Mouse (Mus musculus) Muller cell, postnatal 12 days (primary cell): ENCODE measurements at regions not wholly inside any gene's neighbourhood (a gene's known extent, or its start where the extent isn't known, plus 50 kb on each side); places are given as distances from the start of the nearest gene placed in this dataset.
"Not testable (repeated sequence)": the region's sequence is repeated elsewhere in the genome, so short reads cannot be mapped to it uniquely, and the experiment has no call there.

ENCODE experiments used
- DNase-seq: peaks from one replicate; pipeline ENCODE4 v3.0.0-alpha.2; 2015; ENCODE audit errors: inconsistent ontology term

DNA sequence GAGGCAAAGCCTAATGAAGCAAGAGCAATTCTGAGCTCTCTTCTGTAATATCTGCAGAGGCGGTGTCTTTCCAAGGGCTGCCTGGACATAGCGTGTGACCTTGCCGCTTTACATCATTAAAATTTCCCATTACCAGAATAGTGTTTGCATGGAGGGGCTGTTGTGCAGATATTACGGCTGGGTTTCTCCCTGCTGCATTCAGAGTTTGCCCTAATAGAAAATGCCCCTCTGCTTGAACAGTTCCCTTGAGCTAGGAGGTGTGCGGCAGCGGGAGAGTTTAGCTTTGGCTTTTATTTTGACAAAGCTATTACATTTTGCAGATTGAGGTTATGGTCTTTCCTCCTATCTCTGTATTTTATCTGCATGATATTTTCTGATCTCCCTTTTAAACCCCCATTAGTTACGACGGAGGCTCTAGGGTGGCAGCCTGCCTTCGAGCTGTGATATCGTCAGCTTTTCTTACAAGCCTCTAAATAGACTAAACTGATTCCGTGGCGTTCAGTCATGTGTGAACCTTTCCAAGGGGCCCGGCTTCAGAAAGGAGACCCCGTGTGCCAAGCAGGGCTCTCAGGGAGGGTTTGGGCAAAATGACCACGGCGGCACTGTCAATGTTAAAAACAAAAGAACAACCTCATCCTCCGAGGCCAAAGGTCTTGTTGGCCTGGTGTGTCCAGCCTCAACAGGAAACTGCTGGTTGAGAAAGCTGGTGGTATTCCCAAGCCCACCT lies 182.2 kb upstream of the Pmfbp1 start:
- peak; percentile 9 for DNase-seq

DNA sequence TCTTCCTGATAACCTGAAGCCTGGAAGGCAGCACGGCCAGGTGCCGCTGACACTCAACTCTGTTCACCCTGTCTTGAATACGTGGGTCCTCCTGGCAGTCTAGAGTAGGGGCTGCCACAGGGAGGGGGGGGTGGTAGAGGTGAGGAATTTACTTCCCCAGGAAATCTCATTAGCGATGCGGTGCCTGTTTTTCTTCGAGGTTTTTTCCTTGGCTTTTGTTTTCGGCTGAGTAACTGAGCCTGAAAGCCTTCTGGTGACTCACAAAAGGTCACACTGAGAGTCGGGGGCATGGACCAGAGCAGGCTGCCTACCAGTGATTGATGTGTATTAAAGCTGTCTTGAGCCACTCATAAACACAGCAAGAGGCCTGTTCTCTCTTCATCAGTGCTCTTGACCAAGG lies 181.1 kb upstream of the Pmfbp1 start:
- peak; percentile 30 for DNase-seq

DNA sequence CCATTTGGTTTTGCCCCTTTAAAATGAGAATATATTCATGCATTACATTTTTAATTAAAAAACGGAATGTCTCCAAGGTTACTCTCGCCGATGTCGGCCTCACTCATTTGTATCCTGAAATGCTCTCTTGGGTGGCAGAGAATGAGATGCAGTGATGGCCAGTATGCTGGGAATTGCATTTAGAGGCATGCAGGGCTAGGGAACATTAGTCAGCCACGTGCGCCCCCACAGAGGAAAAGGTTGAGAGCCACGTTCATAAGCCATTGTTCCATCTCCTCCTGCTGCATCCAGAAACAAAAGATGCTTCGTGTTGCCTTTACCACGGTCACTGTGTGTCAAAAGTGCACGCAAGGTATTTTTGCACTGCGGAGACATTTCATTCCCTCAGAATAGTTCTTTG lies 172.9 kb upstream of the Pmfbp1 start:
- no peak for DNase-seq

DNA sequence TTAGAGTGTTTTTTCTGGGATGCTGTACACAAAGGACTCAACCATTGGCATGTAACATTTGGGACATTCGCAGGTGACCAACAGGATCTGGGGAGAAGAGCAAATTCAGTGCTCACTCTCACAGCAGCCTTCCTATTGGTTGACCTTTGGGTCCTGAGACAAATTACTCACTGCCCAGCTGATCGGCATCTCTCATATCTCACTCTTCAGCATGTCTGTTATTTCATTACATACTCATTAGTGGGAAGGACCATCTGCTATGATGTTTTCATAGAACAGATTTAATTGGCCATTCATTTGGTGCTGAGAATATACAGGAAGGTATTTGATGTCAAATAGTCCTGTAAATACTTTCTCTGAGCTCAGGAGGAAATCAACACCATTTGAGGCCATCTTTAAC lies 170.5 kb upstream of the Pmfbp1 start:
- no peak for DNase-seq

DNA sequence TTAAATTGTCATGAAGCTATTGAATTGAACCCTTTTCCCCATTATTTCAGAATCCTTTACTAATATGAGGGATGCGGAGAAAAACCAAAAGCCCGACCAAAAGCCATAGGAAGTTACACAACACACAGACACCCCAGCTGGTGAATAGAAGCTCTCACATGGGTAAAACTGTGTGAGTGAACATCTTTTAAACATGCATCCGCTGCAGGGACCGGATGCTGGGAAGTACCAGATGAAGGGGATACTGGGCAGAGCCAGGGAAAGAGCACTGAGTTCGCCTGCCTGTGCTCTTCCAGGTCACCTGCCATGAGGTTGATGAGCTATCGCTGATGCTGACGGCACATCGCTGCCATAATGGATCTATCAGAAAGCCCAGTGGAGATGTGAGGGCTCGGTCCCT lies 169.6 kb upstream of the Pmfbp1 start:
- no peak for DNase-seq

DNA sequence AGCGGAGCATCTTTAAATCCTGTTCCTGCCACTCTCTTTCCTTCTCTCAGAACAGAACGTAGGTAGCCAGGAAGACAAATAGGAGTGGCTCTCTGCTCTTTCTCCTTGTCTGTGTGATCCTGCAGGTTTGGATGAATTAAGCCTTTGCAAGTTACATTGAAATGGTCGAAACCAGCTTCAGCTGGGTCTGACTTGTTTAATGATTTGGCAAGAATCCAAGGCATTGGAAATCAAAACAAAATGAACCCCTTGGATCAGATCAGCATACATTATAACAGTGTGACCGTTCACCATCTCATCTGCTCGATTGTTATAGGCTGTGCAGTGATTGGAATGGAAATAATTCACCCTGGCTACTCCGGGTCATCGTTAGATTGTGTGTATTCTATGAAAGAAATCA lies 157.6 kb upstream of the Pmfbp1 start:
- DNase-seq, result no peak

DNA sequence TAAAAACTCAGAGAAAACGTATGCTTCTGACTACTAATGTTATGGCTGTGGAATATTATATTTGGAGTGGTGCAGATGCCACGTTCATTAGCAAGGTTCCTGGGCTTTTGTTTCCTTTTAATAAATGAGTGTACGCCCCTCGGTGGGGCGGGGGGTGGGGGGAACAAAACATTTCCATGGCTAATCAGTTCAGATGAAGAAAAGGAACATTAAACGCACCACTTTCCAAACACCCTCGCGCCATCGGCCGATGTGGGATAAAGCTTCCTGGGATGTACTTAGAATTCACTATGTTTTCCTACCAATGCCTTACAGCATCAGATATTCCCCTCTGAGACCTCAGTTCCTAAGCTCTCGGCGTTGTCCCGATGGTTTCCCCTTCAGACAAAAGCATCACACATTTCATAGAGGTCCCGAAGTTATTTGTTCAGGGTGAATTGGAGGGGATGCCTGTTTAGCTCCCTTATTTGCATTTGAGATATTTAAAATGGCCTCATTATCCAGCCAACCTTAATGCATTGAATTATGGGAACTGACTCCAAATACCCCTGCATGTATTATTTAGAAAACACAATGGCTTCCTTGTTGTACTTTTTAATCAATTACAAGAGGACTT lies 155.5 kb upstream of the Pmfbp1 start:
- no peak for DNase-seq

DNA sequence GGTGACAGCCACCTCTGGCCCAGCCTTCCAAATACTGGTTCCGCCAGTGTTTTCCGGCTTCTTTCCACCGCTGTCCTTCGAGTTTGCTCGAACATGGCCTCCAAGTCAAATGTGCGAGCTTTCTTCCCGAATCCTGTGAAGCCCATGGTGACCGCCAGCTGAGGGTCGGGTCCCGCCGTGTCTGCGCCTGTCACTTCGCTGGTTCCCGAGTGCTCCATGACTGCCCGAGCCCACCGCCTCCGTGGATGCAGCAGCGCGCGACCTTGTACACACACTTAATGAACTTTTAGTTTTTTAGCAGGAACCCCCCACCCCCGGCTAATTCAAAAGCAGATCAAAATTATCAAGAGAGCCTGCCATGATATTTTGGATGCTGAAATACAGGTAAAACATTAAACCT lies 153.2 kb upstream of the Pmfbp1 start:
- DNase-seq, result not testable (repeated sequence)

DNA sequence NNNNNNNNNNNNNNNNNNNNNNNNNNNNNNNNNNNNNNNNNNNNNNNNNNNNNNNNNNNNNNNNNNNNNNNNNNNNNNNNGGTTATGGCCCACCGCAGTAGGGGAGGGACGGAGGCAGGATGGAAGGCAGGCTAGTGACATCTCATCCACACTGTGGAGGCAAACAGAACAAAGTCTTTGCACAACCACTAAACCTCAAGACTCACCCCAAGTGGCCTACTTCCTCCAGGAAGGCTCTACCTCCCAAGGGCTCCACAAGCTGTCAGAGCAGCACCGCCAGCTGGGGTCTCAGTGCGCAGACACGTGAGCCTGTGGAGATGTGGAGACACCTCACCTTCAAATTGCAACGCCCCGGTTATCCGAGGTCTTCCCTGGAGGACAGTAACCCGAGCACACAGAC lies 138.7 kb upstream of the Pmfbp1 start:
- no peak for DNase-seq

DNA sequence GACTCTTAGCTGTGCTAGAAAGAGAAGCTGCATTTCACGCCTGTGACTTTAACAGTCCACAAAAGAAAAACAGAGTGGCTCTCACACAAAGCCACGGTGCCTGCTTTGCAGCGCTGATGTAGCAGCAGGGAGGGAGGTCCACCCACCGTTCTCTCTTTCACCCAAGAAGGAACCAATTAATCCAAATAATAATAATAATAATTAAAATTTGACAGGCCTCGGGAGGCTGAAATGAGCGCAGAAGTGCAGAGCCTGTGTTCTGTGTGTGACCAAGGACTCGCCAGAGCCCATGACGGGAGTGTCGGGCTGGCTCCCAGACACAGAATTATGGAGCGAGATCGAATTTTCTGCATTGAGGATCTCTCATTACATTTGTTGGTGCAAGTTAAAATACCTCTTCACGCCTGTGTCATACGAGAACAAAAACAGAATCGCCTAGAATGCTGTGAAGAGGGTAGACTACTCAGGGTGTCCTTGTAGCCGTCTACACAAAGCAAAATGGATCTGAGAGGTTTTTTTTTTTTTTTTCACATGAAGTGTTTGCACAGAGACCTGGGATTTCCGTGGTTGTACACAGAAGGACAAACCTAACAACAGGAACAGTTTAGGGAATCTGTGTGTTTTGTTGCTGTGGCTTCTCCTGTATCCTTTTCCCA lies 134.3 kb upstream of the Pmfbp1 start:
- DNase-seq, result peak; percentile 25

DNA sequence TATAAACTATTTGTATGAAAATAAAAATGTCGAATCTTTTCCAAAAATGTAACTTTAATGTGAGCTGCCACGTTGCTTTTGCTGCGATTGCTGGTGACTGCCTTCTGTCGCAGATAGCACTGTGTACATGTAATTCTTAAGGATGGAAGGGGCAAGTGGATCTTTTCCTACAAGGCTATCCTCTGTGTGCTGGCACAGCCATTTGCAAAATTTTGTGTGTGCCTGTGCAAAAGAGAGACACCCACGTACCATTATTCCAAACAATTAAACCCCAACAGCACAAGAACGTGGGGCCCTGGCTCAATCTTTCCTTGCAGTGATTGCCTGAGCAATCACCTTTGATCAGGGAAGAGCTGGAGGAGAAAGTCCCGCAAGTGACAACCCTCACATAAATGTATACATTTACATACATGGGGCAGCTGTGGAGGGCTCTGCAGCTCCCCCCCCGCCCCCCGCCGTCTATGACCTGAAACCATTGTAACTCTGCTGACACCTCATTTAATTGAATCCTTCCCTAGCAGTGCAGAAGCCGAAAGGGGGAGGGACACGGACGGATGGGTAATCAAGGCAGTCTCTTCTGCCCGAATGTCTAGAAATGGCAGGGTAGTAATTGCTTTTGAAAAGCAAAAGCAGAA lies 133.6 kb upstream of the Pmfbp1 start:
- peak; percentile 22 for DNase-seq

DNA sequence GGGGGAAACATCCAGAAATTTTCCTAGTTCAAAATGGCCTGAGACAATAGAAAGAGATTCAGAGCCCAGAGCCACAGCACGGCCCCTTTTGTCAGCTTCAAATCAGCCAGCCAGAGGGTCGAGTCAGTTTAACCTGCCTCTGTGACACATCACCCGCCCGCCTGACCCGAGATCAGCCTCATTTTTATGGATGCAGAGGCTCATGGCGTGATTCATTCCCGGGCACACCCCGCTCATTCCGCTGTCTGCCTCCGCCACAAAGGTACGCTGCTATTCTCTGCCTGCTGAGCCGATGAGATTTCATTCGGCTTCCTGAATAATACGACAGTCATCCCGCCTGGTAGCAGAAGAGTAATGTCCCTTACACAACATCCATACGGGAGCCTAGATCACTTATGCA lies 132.9 kb upstream of the Pmfbp1 start:
- DNase-seq, result peak; percentile 78

DNA sequence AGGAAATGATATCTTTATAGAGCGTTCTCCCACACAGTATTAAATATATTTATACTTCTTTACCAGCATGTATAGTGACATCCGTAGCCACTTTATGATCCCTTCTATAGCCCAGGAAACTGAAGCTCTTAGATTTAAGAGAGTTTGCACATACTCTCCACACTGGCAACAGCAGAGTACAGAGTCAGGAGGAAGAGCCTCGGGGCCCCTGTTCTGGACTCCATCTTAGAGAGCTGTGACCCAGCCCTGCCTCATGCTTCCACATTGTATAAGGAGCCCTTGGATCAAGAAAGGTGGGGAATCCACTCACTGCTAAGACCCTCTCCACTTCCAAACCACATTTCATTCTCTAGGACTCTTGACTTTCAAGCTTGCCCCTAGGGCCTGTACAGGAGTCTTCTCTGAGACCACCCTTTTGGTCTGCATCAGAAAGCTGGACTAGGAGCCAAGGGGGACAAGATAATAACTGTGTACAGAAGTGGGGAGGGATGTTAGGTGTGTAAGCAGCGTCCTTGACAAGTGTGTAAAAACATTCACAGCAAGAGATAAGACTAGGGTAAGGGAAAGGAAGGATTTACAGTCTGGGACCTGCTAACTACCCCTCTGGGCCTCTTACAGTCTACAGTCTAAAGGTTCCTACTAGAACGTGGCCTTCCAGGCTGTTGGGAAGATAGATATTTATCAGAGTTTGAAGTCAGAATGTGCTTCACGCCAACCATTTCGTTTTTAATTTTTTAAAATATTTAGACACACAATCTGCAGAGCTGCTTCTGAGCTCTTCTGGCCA lies 132.1 kb upstream of the Pmfbp1 start:
- no peak for DNase-seq

DNA sequence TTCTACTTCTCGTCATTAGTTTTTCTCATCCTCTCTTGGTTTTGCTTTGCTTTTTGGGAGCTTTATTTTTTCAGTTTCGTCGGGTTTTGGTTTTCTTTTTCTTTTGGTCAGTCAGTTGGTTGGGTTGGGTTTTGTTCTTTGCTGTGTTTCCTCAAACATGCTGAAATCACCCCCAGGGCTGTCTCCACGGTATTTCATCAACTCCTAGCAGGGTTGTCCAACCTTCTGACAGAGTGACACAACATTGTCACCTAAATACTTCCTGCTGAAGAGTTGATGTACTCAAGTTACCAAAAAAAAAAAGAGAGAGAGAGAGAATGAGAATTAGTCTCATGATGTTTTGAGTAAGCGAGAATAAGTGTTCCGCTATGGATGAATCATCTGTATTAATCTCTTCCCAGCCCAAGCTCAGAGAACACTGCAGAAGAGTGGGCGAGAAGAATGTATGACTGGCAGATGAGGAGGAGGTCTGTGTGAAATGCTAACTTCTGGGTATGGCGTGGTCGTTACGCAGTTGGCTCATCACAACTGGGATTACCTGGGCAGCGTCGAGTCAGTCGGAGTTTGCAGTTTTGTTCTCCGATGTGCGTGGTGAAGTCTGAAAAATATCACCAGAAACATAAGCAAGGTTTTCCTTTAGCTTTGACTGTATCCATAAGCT lies 130.5 kb upstream of the Pmfbp1 start:
- no peak for DNase-seq

DNA sequence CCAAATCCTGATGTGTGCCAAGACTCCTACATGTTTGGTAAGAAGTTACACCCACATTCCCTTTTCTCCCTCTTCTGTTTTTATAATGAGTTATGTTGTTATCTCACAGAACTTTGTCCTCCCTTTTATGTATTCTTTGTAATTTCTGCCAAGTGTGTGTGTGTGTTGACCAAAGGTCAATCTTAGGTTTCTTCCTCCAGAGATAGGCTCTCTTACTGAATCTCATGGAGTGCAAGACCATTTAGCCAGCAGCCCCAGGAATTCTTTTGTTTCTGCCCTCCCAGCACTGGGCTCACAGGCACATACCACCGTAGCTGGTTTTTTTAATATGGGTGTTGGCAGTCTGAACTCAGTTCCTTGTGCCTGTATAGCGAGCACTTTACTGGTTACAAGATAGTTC lies 119.8 kb upstream of the Pmfbp1 start:
- DNase-seq, result no peak

DNA sequence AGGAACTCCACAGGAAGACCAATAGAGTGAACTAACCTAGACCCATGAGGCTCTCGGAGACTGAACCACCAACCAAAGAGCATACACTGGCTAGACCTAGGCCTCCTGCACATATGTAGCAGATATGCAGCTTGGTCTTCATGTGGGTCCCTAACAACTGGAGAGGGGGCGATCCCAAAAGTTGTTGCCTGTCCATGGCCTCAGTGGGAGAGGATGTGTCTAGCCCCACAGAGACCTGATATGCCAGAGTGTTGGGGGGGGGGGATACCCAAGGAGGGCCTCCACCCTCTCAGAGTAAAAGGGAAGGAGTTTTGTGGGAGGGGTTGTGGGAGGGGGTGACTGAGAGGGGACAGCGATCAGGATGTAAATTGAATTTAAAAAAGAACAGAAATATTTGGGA lies 108.9 kb upstream of the Pmfbp1 start:
- DNase-seq, result no peak

DNA sequence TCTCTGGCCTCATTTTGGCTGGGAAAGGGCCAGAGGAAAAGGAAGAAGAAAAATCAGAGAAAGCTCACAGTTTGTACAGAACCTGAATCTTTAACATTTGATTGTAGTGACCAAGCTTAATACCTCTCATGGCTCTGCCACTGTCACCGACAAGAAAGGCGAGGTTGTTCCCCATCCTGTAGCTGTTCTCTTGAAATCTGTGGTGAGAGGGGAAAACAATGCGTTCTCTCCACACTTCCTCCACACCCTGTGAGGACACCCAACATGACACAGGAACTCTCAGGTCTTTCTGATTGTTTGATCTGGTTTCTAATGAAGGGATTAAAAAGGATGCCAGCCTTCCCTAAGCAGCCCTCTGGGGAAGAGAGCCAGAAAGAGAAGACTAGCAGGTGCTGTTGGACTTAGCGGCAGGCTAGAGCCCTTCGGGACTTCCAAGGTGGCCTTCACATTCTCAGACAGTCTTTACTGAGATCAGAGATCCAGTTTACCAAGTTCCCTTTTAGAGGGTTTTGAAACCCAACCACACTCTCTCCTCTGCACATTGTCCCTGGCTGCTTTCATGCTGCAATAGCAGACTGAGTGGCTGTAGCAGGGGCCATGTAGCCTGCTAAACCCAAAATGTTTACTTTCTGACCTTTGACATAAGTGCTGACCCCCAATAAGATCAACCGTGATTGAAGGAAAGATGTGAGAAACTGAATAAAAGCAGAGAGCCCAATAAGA lies 98.5 kb upstream of the Pmfbp1 start:
- DNase-seq, result no peak

DNA sequence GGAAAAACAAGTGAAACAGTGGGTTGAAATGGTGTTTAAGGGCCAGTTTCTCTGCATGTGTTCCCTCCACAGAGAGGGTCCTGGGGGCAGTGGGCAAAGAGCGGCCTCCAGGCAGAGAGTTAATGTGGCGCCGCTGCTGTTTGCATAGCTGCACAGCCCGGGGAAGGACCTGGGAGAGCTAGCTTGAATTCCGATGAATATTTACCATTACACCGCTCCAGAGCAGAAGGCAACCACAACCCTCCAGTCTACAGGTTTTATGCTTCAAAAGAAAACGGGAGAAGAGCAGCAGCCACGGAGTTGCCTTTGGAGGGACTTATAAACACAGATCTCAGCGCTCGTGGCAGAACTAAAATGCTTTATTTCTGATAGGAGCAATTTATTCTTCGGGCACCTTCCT lies 94.2 kb upstream of the Pmfbp1 start:
- DNase-seq, result no peak

DNA sequence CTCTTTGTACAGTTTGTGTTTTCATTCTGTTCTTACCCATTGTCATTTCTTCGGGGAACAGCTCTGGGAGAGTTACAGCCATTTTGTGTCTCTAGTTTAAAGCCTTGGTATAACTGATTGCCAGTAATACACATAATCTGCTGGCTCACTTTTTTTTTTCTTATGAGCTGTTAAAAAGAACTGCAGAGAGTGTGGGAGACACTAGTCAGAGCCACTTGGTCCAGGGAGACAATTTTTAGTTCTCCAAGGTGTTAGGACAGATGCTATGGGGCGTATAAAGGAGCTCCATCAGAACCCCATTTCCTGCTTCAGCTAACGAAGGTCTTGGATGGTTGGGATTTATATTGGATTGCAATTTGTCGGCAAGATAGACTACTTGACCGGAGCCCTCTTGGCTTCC lies 93.6 kb upstream of the Pmfbp1 start:
- no peak for DNase-seq

DNA sequence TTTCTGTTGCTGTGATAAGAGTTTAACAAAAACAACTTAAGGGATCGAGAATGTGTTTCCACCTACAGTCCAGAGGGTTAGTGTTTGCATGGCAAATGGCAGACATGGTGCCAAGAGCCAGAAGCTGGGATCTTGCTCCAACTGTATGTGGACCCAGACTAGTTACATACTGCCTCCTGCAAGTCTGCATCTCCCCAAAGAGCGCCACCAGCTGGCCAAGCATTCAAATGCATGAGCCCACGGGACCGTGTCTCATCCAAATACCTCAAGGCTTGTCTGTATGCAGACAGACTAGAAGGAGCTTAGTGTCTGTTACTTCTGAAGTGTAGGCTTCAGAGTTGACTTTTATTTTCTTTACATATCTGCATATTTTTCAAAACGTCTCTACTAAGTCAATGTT lies 85.9 kb upstream of the Pmfbp1 start:
- DNase-seq, result no peak

DNA sequence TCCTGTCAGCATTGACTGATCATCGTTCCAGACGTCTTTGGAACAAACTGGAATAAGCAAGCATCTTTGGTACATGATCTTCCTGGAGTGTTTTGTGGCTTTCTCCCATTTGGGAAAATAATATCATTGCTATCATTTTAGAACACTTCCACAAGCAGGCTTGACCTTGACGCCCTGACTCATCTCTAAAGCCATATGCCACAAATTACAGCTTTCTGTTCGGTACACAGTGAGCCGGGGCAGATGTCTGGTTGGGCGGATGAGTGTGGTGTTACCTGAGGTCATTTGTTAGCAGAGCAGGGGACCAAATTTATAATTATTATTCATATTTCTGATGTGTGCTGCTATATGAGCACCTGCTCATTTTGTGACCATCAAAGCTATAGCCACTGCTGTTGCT lies 83.3 kb upstream of the Pmfbp1 start:
- DNase-seq, result no peak
